Mouse (Mus musculus) limb, embryonic 15.5 days (tissue): ENCODE results near the gene Hmgcll1. TPM values are rescaled to one million over a fixed set of nuclear protein-coding genes. Genes with fewer than 3 reads are reported as not detected.

Experiments
- ATAC-seq: fragments of 200-750 bp; cut with Nextera tagmentation; 2 replicates; pipeline ENCODE4 v1.8.0; 2017; ENCODE audit warnings: low read depth, moderate TSS enrichment; ENCODE audit not compliant: insufficient number of reproducible peaks, low FRiP score, low TSS enrichment
- H3K27ac ChIP-seq: fragments of 300-500 bp; sonication (generic); 2 replicates; pipeline ENCODE4 v1.5.1; 2015; ENCODE audit warnings: moderate library complexity, mild to moderate bottlenecking, inconsistent platforms
- H3K27me3 ChIP-seq: fragments of 300-500 bp; sonication (generic); 2 replicates; pipeline ENCODE4 v1.6.1; 2015; ENCODE audit warnings: inconsistent platforms
- H3K36me3 ChIP-seq: fragments of 300-500 bp; sonication (generic); 2 replicates; pipeline ENCODE4 v1.6.1; 2015; ENCODE audit warnings: inconsistent platforms
- H3K4me1 ChIP-seq: fragments of 300-500 bp; sonication (generic); 2 replicates; pipeline ENCODE4 v1.6.1; 2015; ENCODE audit warnings: inconsistent platforms
- H3K4me2 ChIP-seq: fragments of 300-500 bp; sonication (generic); 2 replicates; pipeline ENCODE4 v1.6.1; 2015; ENCODE audit warnings: mild to moderate bottlenecking, inconsistent platforms
- H3K4me3 ChIP-seq: fragments of 300-500 bp; sonication (generic); 2 replicates; pipeline ENCODE4 v1.5.1; 2015; ENCODE audit warnings: mild to moderate bottlenecking, inconsistent platforms
- H3K9ac ChIP-seq: fragments of 300-500 bp; sonication (generic); 2 replicates; pipeline ENCODE4 v1.6.1; 2015; ENCODE audit warnings: inconsistent platforms
- H3K9me3 ChIP-seq: fragments of 300-500 bp; sonication (generic); 2 replicates; pipeline ENCODE4 v1.6.1; 2016; ENCODE audit warnings: inconsistent platforms
- WGBS: fragments of 180-500 bp; shearing (Covaris S2); methylation state at CpG from one replicate; pipeline ENCODE4 v1.1.7; 2015; 5-methylcytosine and 5-hydroxymethylcytosine counted together
- polyA plus RNA-seq: library from polyadenylated mRNA; unstranded; fragments of >200 nt; fragmentation: Nextera tagmentation; extraction: Ambion mirVana; gene quantifications from 2 replicates; pipeline ENCODE4 v1.2.1, GENCODE M21; 2015

The Hmgcll1 gene
- polyA plus RNA-seq = 2.2 and 3.3 TPM in 2 replicates

DNA sequence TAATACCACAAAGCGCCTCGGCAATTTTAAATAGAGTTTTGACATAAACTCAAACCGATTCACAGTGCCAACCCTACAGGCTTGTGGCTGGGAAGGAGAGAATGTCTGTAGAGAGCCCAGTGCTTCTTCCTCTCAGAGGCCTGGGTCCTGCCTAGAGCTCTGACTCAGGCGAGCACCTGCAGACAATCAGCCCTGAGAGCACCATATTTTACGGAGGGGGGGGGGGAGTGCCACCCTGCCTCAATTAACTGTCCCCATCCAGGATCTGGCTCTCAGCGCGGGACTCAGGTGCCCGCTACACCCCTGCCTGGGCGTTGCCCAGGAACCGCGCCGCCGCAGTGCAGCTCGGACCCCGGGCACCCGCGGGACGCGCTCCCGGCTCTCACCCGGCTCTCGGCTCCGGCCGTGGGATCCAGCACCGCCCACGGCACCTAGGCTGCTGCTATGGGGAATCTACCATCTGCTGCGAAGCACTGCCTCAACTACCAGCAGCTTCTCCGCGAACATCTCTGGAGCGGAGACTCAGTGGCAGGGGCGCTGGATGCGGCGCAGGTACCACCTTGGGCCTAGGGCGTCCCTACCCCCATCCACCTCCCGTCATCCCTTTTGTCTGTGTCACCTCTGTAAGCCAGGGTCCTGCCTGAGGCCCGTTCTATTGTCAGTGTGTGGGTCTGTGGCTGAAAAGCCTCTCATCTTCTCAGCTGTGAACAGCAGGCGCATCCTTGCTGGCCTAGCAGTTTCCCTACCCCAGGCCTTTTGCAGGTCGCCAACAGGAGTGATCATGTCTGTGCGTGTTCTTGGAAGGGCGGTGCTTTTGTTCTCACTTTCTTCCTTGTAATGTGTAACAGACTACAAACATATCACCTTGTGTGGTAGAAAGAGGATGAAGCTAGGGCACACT lies at the start of gene Hmgcll1:
Gene Hmgcll1, plus strand, starts transcription at position 225 of the 901 bp plus-strand sequence.
- Histone ChIP-seq H3K4me3 (peak within 1 kb of the TSS; percentile 46), H3K9me3 (no peaks in the 10 kb centered on the region), H3K9ac (peak within 1 kb of the TSS; percentile 39), H3K27me3 (no peaks in the 10 kb centered on the region; the same call in 1 of the 2 replicates), H3K4me1 (peaks cover 9% of the 10 kb centered on the region), H3K36me3 (no peaks in the 10 kb centered on the region), H3K27ac (peak within 1 kb of the TSS; percentile 28; the same call in 1 of the 2 replicates), H3K4me2 (peak within 1 kb of the TSS; percentile 80)
- 3% methylated on average over 40 of the region's 40 CpGs for WGBS
- ATAC-seq = peak; percentile 63; the same call in 1 of the 2 replicates

GRCm38 (mm10) chr9:75980097-75980496 lies 34.6 kb upstream of the Hmgcll1 start:
- Histone ChIP-seq H3K9ac (no peak overlapping the region), H3K4me3 (no peak overlapping the region), H3K9me3 (no peaks in the 10 kb centered on the region), H3K27ac (no peak overlapping the region), H3K4me2 (no peak overlapping the region), H3K27me3 (no peaks in the 10 kb centered on the region), H3K36me3 (no peaks in the 10 kb centered on the region), H3K4me1 (no peaks in the 10 kb centered on the region)
- ATAC-seq = no peak
- WGBS = 69% methylated on average over 1 of the region's 1 CpGs

- ATAC-seq = no peak
- no peaks in the 10 kb centered on the region for H3K9me3 ChIP-seq
- no peak overlapping the region for H3K4me2 ChIP-seq
- H3K27ac ChIP-seq = no peak overlapping the region
- H3K4me3 ChIP-seq = no peak overlapping the region
- no peak overlapping the region for H3K9ac ChIP-seq
- H3K4me1 ChIP-seq = no peaks in the 10 kb centered on the region
- WGBS = 81% methylated on average over 1 of the region's 1 CpGs
- no peaks in the 10 kb centered on the region for H3K36me3 ChIP-seq
- no peaks in the 10 kb centered on the region for H3K27me3 ChIP-seq
These were observed 33.5 kb upstream of the Hmgcll1 start for GRCm38 (mm10) chr9:75981139-75981538.

DNA sequence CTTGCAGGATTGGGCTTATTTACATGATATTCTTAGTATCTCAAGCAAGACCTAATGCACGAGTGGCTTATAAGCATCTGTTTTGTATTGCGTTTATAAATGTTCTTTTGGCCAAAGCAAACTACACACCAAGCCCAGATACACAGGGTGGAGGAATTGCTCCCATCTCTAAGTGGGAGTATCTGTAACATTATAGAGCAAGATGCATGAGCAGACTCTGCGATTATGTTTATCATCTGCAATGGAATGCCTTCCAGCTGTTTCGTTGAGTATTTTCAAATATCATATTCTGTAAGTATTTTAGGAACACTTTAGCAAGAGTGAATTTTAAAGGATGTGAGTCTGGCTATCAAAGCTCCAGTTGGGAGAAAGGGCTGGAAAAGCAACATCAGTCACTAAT lies 25.2 kb upstream of the Hmgcll1 start:
- Histone ChIP-seq H3K36me3 (no peaks in the 10 kb centered on the region), H3K4me2 (no peak overlapping the region), H3K9me3 (no peaks in the 10 kb centered on the region), H3K9ac (no peak overlapping the region), H3K4me3 (no peak overlapping the region), H3K4me1 (no peaks in the 10 kb centered on the region), H3K27me3 (no peaks in the 10 kb centered on the region), H3K27ac (no peak overlapping the region)
- ATAC-seq = no peak
- 71% methylated on average over 4 of the region's 4 CpGs for WGBS

DNA sequence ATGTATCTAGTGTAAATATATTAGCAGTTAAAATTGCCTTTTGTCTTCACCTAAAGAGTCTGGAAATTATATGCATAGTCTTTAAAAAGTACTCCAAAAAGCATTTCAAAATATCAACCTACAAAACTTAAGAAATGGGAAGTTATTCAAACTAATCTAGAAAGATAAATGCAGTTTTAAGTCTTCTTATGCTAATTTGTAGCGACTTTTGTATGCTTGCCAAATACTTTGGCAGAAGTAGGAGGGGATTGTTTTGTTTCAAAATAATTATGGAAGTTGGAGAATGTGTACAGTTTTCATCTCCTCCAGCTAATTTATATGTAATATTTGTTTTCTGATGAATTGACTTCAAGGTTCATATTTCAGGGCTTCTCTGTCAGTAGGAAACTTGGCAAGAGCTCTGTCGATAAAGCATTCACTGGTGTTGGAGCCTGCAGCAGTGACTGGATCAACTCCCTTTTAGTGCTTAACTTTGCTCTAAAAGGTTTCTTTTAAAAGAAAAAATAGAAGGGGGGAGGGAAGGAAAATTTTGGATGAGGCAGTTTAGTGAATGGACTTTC lies 15.8 kb upstream of the Hmgcll1 start:
- Histone ChIP-seq H3K9me3 (no peaks in the 10 kb centered on the region), H3K27me3 (no peaks in the 10 kb centered on the region), H3K36me3 (no peaks in the 10 kb centered on the region), H3K27ac (no peak overlapping the region), H3K4me3 (no peak overlapping the region), H3K9ac (no peak overlapping the region), H3K4me1 (no peaks in the 10 kb centered on the region), H3K4me2 (no peak overlapping the region)
- no peak for ATAC-seq
- 43% methylated on average over 2 of the region's 2 CpGs for WGBS

GRCm38 (mm10) chr9:76000876-76001858 lies 13.5 kb upstream of the Hmgcll1 start:
- WGBS = 59% methylated on average over 10 of the region's 10 CpGs
- no peak overlapping the region for H3K27ac ChIP-seq
- H3K9ac ChIP-seq = no peak overlapping the region
- no peaks in the 10 kb centered on the region for H3K9me3 ChIP-seq
- no peak overlapping the region for H3K4me2 ChIP-seq
- ATAC-seq = no peak
- no peak overlapping the region for H3K4me3 ChIP-seq
- H3K36me3 ChIP-seq = no peaks in the 10 kb centered on the region
- H3K4me1 ChIP-seq = no peaks in the 10 kb centered on the region
- no peaks in the 10 kb centered on the region for H3K27me3 ChIP-seq

DNA sequence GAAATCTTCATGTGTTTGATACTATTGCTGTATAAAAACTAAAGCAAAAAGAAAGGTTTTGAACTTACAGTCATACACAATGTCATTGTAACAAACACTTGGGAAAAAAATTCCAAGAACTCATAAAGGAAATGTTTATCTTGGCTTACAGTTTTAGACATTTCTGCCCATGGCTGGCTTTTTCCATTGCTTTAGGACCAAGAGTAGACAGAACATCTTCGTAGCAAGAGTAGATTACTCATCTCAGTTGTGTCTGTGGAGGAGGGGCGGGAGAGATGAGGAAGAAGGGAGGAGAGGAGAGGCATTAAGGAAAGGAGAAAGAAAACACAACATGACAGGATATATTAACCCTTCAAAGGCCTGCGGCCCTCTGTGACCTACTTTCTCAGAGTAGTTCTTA lies 11.6 kb upstream of the Hmgcll1 start:
- Histone ChIP-seq H3K36me3 (no peaks in the 10 kb centered on the region), H3K9me3 (no peaks in the 10 kb centered on the region), H3K4me3 (no peak overlapping the region), H3K4me2 (no peak overlapping the region), H3K27me3 (no peaks in the 10 kb centered on the region), H3K27ac (no peak overlapping the region), H3K4me1 (no peaks in the 10 kb centered on the region), H3K9ac (no peak overlapping the region)
- no peak for ATAC-seq
- 70% methylated on average over 3 of the region's 3 CpGs for WGBS

DNA sequence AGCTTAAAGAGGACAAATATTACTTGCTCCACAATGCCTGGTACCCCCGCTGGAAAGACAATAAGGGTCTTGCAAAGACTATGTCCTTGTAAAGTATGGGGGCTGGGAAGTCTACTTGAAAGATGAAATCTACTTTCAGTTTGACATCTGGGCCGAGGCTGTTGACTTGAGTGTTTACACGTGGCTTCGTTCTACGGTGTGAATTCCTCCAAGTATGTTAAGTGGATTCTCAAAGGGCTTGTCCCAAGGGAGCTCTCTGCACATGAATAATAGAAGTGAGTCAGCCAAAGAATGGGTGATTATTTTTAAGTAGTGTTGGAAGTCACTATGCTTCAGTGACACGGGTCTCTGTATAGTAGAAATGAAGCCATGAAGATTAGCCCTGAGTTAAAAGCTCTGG lies 11.0 kb upstream of the Hmgcll1 start:
- Histone ChIP-seq H3K9me3 (no peaks in the 10 kb centered on the region), H3K4me3 (no peak overlapping the region), H3K9ac (no peak overlapping the region), H3K4me1 (no peaks in the 10 kb centered on the region), H3K36me3 (no peaks in the 10 kb centered on the region), H3K27me3 (no peaks in the 10 kb centered on the region), H3K4me2 (no peak overlapping the region), H3K27ac (no peak overlapping the region)
- no peak for ATAC-seq
- WGBS = 60% methylated on average over 6 of the region's 6 CpGs

GRCm38 (mm10) chr9:76007342-76007970 lies 7.2 kb upstream of the Hmgcll1 start:
- H3K27ac ChIP-seq = no peak overlapping the region
- H3K9ac ChIP-seq = no peak overlapping the region
- no peaks in the 10 kb centered on the region for H3K36me3 ChIP-seq
- H3K9me3 ChIP-seq = no peaks in the 10 kb centered on the region
- no peaks in the 10 kb centered on the region for H3K27me3 ChIP-seq
- H3K4me2 ChIP-seq = no peak overlapping the region
- no peak for ATAC-seq
- WGBS = 37% methylated on average over 6 of the region's 6 CpGs
- no peaks in the 10 kb centered on the region for H3K4me1 ChIP-seq
- H3K4me3 ChIP-seq = no peak overlapping the region

GRCm38 (mm10) chr9:76013789-76014188 lies 866 bp upstream of the Hmgcll1 start:
- WGBS = 88% methylated on average over 6 of the region's 6 CpGs
- no peak overlapping the region for H3K4me3 ChIP-seq
- H3K9me3 ChIP-seq = no peaks in the 10 kb centered on the region
- H3K27ac ChIP-seq = no peak overlapping the region
- H3K9ac ChIP-seq = no peak overlapping the region
- H3K36me3 ChIP-seq = no peaks in the 10 kb centered on the region
- no peaks in the 10 kb centered on the region; the same call in 1 of the 2 replicates for H3K27me3 ChIP-seq
- H3K4me2 ChIP-seq = no peak overlapping the region
- no peak for ATAC-seq
- H3K4me1 ChIP-seq = peaks cover 9% of the 10 kb centered on the region

DNA sequence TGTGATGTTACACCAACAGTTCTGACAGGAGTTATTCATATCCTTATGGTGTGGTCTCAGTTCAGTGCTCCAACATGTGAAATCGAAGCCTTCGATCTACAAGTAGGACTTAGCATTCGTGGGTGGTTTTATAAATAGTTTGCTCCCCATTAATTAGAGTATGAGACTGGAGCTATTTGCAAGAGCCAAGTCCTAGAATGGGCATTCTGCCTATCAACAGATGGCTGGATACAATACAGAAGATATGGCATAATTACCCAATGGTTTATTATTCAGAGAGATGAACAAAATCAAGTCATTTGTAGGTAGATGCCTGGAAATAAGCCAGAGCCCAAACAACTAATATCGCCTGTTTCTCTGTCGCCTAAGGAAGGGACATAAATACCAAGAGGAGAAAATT lies 1.3 kb downstream of the Hmgcll1 start:
- H3K9ac ChIP-seq = no peak overlapping the region
- H3K27me3 ChIP-seq = no peaks in the 10 kb centered on the region; the same call in 1 of the 2 replicates
- H3K36me3 ChIP-seq = no peaks in the 10 kb centered on the region
- H3K9me3 ChIP-seq = no peaks in the 10 kb centered on the region
- H3K4me3 ChIP-seq = no peak overlapping the region
- H3K4me2 ChIP-seq = no peak overlapping the region
- WGBS = 70% methylated on average over 5 of the region's 5 CpGs
- no peak for ATAC-seq
- H3K4me1 ChIP-seq = peaks cover 9% of the 10 kb centered on the region
- H3K27ac ChIP-seq = no peak overlapping the region
